Mouse (Mus musculus) ES-CJ7 (cell line): ENCODE measurements around the gene Hist1h1c.
"Not testable (repeated sequence)": the region's sequence is repeated elsewhere in the genome, so short reads cannot be mapped to it uniquely, and the experiment has no call there.

ENCODE experiments used
- DNase-seq: peaks from one replicate; pipeline ENCODE4 v3.0.0; 2011; ENCODE audit warnings: low read depth, low spot score

Hist1h1c gene

GRCm38 (mm10) chr13:23760972-23761864 lies 22.6 kb downstream of the Hist1h1c start, which contains the start of gene Hist1h4a:
TSS of gene Hist1h4a (minus strand) at chr13:23761230.
- DNase-seq: peak; percentile 98

- peak; percentile 94 for DNase-seq
Observed at GRCm38 (mm10) chr13:23761871-23762821, 23.5 kb downstream of the Hist1h1c start, which contains the start of gene Hist1h3a. TSS of gene Hist1h3a (minus strand) at chr13:23762386.

GRCm38 (mm10) chr13:23763242-23763585 lies 24.6 kb downstream of the Hist1h1c start:
- no peak for DNase-seq

GRCm38 (mm10) chr13:23763586-23764323 lies 25.1 kb downstream of the Hist1h1c start, which contains the start of gene Hist1h1a:
TSS of gene Hist1h1a (plus strand) at chr13:23763666.
- DNase-seq: peak; percentile 97

DNA sequence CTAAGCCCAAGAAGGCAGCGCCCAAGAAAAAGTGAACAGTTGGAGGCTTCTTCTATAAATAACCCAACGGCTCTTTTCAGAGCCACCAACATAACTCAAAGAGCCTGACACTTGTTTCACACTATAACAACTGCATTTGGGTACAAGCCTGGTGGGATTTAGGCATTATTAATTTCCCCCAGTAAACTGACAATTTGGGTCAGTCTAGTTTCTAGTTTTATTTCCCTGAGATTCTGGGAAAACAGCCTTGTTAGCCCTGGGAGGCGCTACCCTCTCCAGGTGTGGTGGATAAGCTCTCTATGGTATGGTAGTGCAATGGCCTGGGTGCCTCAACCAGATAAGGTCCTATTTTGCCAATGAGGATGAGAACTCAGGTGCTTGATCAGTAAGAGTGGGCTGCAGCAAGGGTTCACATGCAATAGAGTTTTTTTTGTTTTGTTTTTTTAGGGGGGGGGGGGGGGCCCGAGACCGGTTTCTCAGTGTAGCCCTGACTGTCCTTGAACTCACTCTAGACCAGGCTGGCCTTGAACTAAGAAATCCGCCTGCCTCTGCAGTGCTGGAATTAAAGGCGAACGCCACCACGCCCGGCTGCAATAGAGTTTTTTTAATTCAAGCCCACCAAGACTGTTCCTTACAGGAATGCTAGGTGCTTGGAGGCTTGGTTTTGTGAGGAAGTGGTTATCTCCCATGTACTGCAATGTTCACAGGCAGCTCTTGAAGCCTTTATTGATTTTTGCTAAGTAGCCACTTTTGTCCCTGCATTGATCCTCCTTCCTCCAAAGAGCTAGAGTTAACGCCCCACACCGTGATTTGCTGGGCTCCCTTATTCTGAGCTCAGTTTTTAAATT lies 25.9 kb downstream of the Hist1h1c start:
- peak; percentile 90 for DNase-seq

- DNase-seq: no peak
Observed at GRCm38 (mm10) chr13:23765172-23765513, 26.5 kb downstream of the Hist1h1c start.

GRCm38 (mm10) chr13:23766772-23767171 lies 28.2 kb downstream of the Hist1h1c start:
- no peak for DNase-seq

DNA sequence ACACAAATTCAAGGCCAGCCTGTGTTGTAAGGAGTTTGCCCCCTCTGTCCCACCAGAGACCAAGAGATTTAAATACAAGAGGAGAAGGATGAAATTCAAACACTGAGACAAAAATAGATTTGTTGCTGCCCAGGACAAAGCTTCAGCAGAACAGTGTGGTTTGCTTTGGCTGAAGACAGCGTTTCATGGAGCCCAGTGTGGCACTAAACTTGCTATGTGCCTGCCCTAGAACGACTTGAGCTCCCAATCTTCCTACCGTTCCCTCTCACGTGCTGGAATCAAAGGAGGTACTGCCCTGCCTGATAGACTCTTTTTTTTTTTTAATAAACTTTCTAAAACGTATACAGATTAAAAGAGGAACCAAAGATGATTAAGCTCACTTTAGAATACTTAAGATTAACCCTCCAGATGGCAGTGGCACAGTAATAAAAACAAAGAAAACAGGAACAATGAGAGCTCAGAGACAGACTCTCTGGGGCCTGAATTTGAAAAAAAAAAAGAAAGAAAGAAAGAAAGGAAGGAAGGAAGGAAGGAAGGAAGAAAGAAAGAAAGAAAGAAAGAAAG lies 30.3 kb downstream of the Hist1h1c start:
- no peak for DNase-seq

- DNase-seq: not testable (repeated sequence)
Observed at GRCm38 (mm10) chr13:23769613-23770012, 31.0 kb downstream of the Hist1h1c start, which contains the start of gene Trim38. TSS of gene Trim38 (plus strand) at chr13:23769913.

DNA sequence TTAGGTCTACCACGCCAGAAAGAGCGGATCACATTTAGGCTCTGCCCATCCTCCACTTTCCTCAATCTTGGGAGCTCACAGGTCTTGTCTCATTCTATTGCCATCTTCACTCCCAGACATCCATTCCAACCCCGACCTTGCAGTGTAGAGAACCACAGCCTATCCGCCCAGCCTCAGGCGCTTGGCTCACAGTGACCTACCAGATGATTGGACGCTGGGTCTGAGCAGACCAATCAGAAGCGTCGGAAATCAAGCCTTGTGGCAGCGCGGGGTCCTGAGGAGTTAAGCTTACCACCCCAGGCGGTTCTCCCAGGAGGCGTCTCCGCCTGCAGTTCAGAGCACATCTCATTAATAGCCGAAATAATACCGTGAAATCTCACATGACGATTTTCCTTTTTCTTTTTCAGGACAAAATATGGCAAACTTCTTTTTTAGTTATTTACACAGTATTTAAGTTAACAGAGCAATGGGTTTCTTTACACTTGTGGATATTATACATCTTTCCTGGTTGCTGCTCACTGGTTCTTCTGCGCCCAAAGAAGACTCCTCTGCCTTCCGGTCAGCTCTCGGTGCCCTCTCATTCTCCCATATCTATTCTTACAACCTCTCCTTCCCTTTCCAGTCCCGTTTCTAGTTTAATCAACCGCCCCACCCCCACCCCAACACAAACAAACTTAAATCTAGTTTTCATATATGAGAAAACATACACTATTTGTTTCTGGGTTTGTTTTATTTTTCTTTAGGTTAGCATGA lies 34.1 kb downstream of the Hist1h1c start:
- DNase-seq: peak; percentile 94

DNA sequence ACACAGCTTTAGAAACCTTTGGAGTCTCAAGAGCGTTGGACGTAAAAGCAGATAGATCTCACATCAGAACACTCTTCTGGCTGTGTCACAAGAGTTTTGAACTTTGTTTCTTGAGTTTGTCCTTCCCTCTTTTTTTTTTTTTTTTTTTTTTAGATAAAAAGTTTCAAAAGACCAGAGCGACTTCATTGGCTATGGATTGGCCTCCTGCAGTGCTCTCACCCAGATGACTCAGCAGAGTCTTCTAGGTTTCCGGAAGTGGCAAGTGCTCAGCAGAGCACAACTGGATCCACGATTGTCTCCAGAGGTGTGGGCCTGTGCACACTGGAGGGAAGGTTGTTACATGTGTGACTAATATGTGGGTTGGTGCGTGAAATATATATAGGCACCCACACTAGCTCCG lies 39.7 kb downstream of the Hist1h1c start:
- DNase-seq: peak; percentile 21

- no peak for DNase-seq
Observed at GRCm38 (mm10) chr13:23779025-23779424, 40.4 kb downstream of the Hist1h1c start.
